Mouse (Mus musculus) kidney, postnatal 10 days (tissue): Measurements from ENCODE around the gene Dixdc1.

Source experiments
- DNase-seq: peaks from one replicate; pipeline ENCODE4 v3.0.0; 2021; ENCODE audit warnings: mixed read lengths

The Dixdc1 gene

GRCm38 (mm10) chr9:50698418-50699409, 40.6 kb downstream of the Dixdc1 start:
- DNase-seq = peak; percentile 59

GRCm38 (mm10) chr9:50697706-50698041, 41.6 kb downstream of the Dixdc1 start:
- peak; percentile 81 for DNase-seq

- DNase-seq = no peak
These were observed 42.2 kb downstream of the Dixdc1 start for GRCm38 (mm10) chr9:50696851-50697705.

GRCm38 (mm10) chr9:50695153-50695552, 44.2 kb downstream of the Dixdc1 start:
- no peak for DNase-seq

GRCm38 (mm10) chr9:50693631-50694030, 45.7 kb downstream of the Dixdc1 start:
- DNase-seq = peak; percentile 83

- DNase-seq = peak; percentile 38
These were observed 46.4 kb downstream of the Dixdc1 start for GRCm38 (mm10) chr9:50692626-50693580.

- no peak for DNase-seq
These were observed 52.3 kb downstream of the Dixdc1 start for GRCm38 (mm10) chr9:50686866-50687652.

GRCm38 (mm10) chr9:50681727-50682126, 57.6 kb downstream of the Dixdc1 start:
- no peak for DNase-seq

GRCm38 (mm10) chr9:50679406-50679805, 59.9 kb downstream of the Dixdc1 start:
- no peak for DNase-seq

- DNase-seq = no peak
These were observed 64.5 kb downstream of the Dixdc1 start for GRCm38 (mm10) chr9:50674771-50675170.

- peak; percentile 80 for DNase-seq
These were observed 68.6 kb downstream of the Dixdc1 start for GRCm38 (mm10) chr9:50670690-50671089.

GRCm38 (mm10) chr9:50667579-50668498, 71.5 kb downstream of the Dixdc1 start:
- DNase-seq = no peak

- no peak for DNase-seq
These were observed 72.9 kb downstream of the Dixdc1 start for GRCm38 (mm10) chr9:50666442-50666841.

GRCm38 (mm10) chr9:50664826-50665225, 74.5 kb downstream of the Dixdc1 start:
- DNase-seq = no peak

GRCm38 (mm10) chr9:50660431-50660830, 78.9 kb downstream of the Dixdc1 start:
- DNase-seq = peak; percentile 53

- peak; percentile 90 for DNase-seq
These were observed 79.7 kb downstream of the Dixdc1 start, which contains the start of gene Dlat for GRCm38 (mm10) chr9:50659392-50660217. Gene Dlat (minus strand): TSS chr9:50659780.

GRCm38 (mm10) chr9:50658941-50659388, 80.4 kb downstream of the Dixdc1 start:
- DNase-seq = no peak

- DNase-seq = no peak
These were observed 80.9 kb downstream of the Dixdc1 start for GRCm38 (mm10) chr9:50658391-50658790.

- DNase-seq = no peak
These were observed 88.8 kb downstream of the Dixdc1 start for GRCm38 (mm10) chr9:50650503-50650902.
